Mouse (Mus musculus): ENCODE measurements at regions not wholly inside any gene's neighbourhood (a gene's known extent, or its start where the extent isn't known, plus 50 kb on each side); places are given as distances from the start of the nearest gene placed in this dataset.
A peak's percentile ranks its signal among the peaks of the same experiment; 100 is the strongest.

DNA sequence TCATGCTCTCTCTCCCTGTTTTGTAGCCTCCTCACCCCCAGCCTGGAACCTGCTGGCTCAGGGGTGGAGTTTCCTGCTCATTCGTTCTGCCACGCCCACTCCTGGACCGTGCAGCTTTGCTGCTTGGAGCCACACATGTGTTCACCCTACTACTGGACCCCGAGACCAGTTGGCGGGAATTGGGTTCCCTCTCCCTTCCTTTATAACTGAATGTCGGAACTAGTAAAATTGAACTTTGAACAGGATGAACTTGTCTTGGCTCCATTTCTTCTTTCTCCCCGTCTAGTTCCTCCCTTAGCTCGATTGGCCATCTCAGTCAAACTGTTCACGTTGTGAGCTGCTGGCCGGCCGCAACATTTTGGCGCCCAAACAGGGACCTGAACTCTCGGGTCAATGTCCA lies 62.3 kb upstream of the Glrp1 start:
- no peak overlapping the region for H3K4me2 ChIP-seq (ENCODE audit: low read depth, low read length)
- no peak overlapping the region for H3K9ac ChIP-seq (replicated peaks; ENCODE audit: low read length)
- H3K27me3 ChIP-seq (ENCODE audit: control insufficient read depth, insufficient read depth, low read length): no peaks in the 10 kb centered on the region
- ATAC-seq (replicated peaks; ENCODE audit: insufficient number of reproducible peaks, low FRiP score, low TSS enrichment, low read depth): no peak
- no peak overlapping the region for H3K4me3 ChIP-seq (ENCODE audit: low read depth, low read length)
- DNase-seq (ENCODE audit: low spot score): no peak
- no peak overlapping the region for H3K27ac ChIP-seq (replicated peaks; ENCODE audit: low read depth, low read length)
- H3K4me1 ChIP-seq (ENCODE audit: control insufficient read depth, insufficient read depth, low read length): no peaks in the 10 kb centered on the region
- H3K36me3 ChIP-seq (replicated peaks; ENCODE audit: control insufficient read depth, insufficient read depth, low read depth, low read length): no peaks in the 10 kb centered on the region
- no peaks in the 10 kb centered on the region for H3K9me3 ChIP-seq (replicated peaks; ENCODE audit: control insufficient read depth, low read length)
- 92% methylated on average over 13 of the region's 13 CpGs for WGBS

DNA sequence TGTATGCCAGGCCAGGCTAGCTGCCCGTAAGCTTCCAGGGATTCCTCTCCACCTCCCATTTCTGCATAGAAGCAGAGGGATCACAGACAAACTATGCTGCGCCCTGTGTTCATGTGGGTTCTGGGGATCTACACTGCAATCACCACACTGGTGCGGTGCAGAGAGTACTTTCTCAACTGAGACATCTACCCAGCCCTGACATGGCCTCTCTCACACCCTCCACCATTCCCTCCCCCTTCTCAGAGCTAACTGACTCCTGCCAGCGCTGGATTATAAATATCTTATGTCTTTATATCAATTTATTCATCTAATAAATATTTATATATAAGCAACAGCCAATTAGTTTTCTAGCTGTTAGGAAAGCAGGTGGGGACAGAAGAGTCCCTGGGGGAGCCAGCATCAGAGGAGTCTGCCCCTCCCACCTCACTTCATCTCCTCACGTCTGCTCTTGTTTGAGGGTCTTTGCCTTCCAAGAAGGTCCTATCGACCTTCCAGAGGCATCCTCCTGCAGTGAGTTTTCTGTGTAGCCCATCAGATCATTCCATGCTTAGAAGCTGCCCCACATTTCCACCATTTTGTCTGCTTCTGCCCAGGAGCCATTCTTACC lies 58.7 kb upstream of the Glrp1 start:
- Histone ChIP-seq H3K9ac (replicated peaks; ENCODE audit: low read length) (no peak overlapping the region), H3K4me2 (ENCODE audit: low read depth, low read length) (no peak overlapping the region), H3K9me3 (replicated peaks; ENCODE audit: control insufficient read depth, low read length) (no peaks in the 10 kb centered on the region), H3K27me3 (ENCODE audit: control insufficient read depth, insufficient read depth, low read length) (no peaks in the 10 kb centered on the region), H3K4me1 (ENCODE audit: control insufficient read depth, insufficient read depth, low read length) (no peaks in the 10 kb centered on the region), H3K27ac (replicated peaks; ENCODE audit: low read depth, low read length) (no peak overlapping the region), H3K4me3 (ENCODE audit: low read depth, low read length) (no peak overlapping the region), H3K36me3 (replicated peaks; ENCODE audit: control insufficient read depth, insufficient read depth, low read depth, low read length) (no peaks in the 10 kb centered on the region)
- WGBS: 85% methylated on average over 6 of the region's 6 CpGs
- ATAC-seq (replicated peaks; ENCODE audit: insufficient number of reproducible peaks, low FRiP score, low TSS enrichment, low read depth) (no peak), DNase-seq (ENCODE audit: low spot score) (no peak)

DNA sequence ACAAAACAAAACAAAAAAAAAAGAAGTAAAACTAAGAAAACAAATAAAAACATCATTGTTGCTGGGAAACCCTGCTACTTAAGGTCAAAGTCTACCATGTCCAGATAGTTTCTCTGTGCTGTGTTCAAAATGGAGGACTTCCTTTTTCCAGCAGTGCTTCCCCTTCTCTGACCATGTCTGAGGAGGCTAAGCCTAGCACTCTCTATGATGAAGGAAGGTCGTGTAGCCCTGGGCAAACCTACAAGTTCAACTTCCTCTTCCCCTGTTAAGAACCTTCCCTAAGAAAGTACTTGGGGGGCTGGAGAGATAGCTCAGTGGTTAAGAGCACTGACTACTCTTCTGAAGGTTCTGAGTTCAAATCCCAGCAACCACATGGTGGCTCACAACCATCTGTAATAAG lies 57.3 kb upstream of the Glrp1 start:
- Histone ChIP-seq H3K9me3 (replicated peaks; ENCODE audit: control insufficient read depth, low read length) (no peaks in the 10 kb centered on the region), H3K36me3 (replicated peaks; ENCODE audit: control insufficient read depth, insufficient read depth, low read depth, low read length) (no peaks in the 10 kb centered on the region), H3K4me3 (ENCODE audit: low read depth, low read length) (no peak overlapping the region), H3K27ac (replicated peaks; ENCODE audit: low read depth, low read length) (no peak overlapping the region), H3K9ac (replicated peaks; ENCODE audit: low read length) (no peak overlapping the region), H3K4me2 (ENCODE audit: low read depth, low read length) (no peak overlapping the region), H3K27me3 (ENCODE audit: control insufficient read depth, insufficient read depth, low read length) (no peaks in the 10 kb centered on the region), H3K4me1 (ENCODE audit: control insufficient read depth, insufficient read depth, low read length) (no peaks in the 10 kb centered on the region)
- ATAC-seq (replicated peaks; ENCODE audit: insufficient number of reproducible peaks, low FRiP score, low TSS enrichment, low read depth): no peak
- no peak for DNase-seq (ENCODE audit: low spot score)
- 89% methylated on average over 1 of the region's 1 CpGs for WGBS

DNA sequence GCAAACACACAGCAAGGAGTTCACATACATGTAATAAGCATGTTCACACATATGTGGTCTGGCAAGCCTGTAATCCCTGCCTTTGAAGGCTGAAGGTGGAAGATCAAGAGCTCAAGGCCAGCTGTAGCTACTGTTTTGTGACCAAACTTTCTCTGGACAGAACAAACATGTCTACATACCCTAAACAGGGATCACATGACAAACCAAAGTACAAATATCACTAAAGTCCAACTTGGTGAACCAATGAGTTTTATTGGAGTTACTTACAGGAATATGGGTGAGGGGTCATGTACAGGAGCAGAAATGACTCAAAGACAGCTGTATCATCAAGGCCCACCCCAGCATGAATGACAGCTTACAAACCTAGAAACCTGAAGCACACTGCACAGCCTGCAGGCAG lies 56.6 kb upstream of the Glrp1 start:
- H3K4me2 ChIP-seq (ENCODE audit: low read depth, low read length): no peak overlapping the region
- no peaks in the 10 kb centered on the region for H3K36me3 ChIP-seq (replicated peaks; ENCODE audit: control insufficient read depth, insufficient read depth, low read depth, low read length)
- H3K4me3 ChIP-seq (ENCODE audit: low read depth, low read length): no peak overlapping the region
- H3K4me1 ChIP-seq (ENCODE audit: control insufficient read depth, insufficient read depth, low read length): no peaks in the 10 kb centered on the region
- no peaks in the 10 kb centered on the region for H3K27me3 ChIP-seq (ENCODE audit: control insufficient read depth, insufficient read depth, low read length)
- no peak for DNase-seq (ENCODE audit: low spot score)
- no peak overlapping the region for H3K9ac ChIP-seq (replicated peaks; ENCODE audit: low read length)
- H3K9me3 ChIP-seq (replicated peaks; ENCODE audit: control insufficient read depth, low read length): no peaks in the 10 kb centered on the region
- ATAC-seq (replicated peaks; ENCODE audit: insufficient number of reproducible peaks, low FRiP score, low TSS enrichment, low read depth): no peak
- no peak overlapping the region for H3K27ac ChIP-seq (replicated peaks; ENCODE audit: low read depth, low read length)

DNA sequence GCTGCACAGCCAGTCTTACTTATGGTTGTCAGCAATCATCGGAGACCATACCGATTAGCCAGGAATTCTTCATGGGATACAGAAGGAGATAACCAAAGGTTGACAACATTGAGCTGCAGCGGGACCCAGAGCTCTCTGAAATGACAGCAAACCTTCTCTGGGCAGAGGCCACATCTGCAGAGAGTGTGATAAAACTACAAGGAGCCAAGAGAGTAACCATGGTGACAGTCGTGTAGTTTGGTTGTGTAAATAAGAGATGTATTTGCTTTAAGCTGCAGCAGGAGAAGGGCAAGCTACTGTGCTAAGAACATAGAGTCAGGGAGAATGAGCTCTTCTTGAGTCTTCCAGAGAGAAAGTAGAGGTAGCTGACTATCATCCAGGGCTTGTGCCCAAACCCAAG lies 55.0 kb upstream of the Glrp1 start:
- H3K4me3 ChIP-seq (ENCODE audit: low read depth, low read length): no peak overlapping the region
- no peaks in the 10 kb centered on the region for H3K9me3 ChIP-seq (replicated peaks; ENCODE audit: control insufficient read depth, low read length)
- H3K27me3 ChIP-seq (ENCODE audit: control insufficient read depth, insufficient read depth, low read length): no peaks in the 10 kb centered on the region
- H3K4me2 ChIP-seq (ENCODE audit: low read depth, low read length): no peak overlapping the region
- no peak for DNase-seq (ENCODE audit: low spot score)
- no peaks in the 10 kb centered on the region for H3K4me1 ChIP-seq (ENCODE audit: control insufficient read depth, insufficient read depth, low read length)
- H3K9ac ChIP-seq (replicated peaks; ENCODE audit: low read length): no peak overlapping the region
- 83% methylated on average over 4 of the region's 4 CpGs for WGBS
- no peak overlapping the region for H3K27ac ChIP-seq (replicated peaks; ENCODE audit: low read depth, low read length)
- no peak for ATAC-seq (replicated peaks; ENCODE audit: insufficient number of reproducible peaks, low FRiP score, low TSS enrichment, low read depth)
- H3K36me3 ChIP-seq (replicated peaks; ENCODE audit: control insufficient read depth, insufficient read depth, low read depth, low read length): no peaks in the 10 kb centered on the region

DNA sequence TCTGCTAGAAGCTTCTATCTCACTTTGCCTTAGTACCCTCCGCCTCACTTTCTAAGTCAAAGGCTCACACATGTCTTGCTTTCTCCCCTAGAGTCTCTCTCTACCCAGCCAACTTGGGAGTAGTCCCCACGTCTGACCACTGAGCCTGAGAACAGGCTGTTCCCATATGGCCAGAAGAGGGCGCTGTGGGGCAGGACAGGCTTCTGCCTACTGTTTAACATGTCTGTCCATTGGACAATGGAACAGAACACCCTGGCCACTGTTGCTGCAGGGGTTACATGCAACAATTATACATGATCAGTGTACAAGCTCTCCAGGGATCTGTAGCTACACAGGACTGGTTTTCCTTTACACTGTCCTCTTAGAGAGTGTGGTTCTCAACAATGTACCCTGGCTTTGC lies 52.5 kb upstream of the Glrp1 start:
- Histone ChIP-seq H3K4me2 (ENCODE audit: low read depth, low read length) (no peak overlapping the region), H3K9ac (replicated peaks; ENCODE audit: low read length) (no peak overlapping the region), H3K27ac (replicated peaks; ENCODE audit: low read depth, low read length) (no peak overlapping the region), H3K9me3 (replicated peaks; ENCODE audit: control insufficient read depth, low read length) (no peaks in the 10 kb centered on the region), H3K4me3 (ENCODE audit: low read depth, low read length) (no peak overlapping the region), H3K36me3 (replicated peaks; ENCODE audit: control insufficient read depth, insufficient read depth, low read depth, low read length) (no peaks in the 10 kb centered on the region), H3K27me3 (ENCODE audit: control insufficient read depth, insufficient read depth, low read length) (no peaks in the 10 kb centered on the region), H3K4me1 (ENCODE audit: control insufficient read depth, insufficient read depth, low read length) (no peaks in the 10 kb centered on the region)
- ATAC-seq (replicated peaks; ENCODE audit: insufficient number of reproducible peaks, low FRiP score, low TSS enrichment, low read depth): 0 out of 2 replicates have a peak, but pooled peaks have one; percentile 39
- 20% methylated on average over 3 of the region's 3 CpGs for WGBS
- peak; percentile 84 for DNase-seq (ENCODE audit: low spot score)

DNA sequence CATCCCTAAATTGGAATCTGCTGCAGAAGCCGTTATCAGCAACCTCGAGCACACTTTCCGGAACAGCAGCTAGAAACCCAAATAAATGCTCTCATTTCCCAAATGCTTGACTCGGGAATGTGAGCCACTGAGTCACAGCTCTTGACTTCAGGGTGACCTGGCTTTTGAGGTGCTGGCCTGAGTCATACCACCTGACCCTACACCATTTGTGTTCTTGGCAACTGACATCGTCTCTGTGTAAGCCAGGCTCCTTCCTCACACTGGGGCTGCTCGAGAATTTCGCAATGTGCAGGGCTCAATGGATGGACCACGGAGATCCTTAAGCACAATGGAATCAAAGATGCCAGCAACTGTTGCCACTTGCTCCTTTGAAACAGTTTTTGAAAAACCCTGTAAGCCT lies 50.9 kb upstream of the Glrp1 start:
- Histone ChIP-seq H3K27ac (replicated peaks; ENCODE audit: low read depth, low read length) (no peak overlapping the region), H3K9me3 (replicated peaks; ENCODE audit: control insufficient read depth, low read length) (no peaks in the 10 kb centered on the region), H3K4me2 (ENCODE audit: low read depth, low read length) (no peak overlapping the region), H3K27me3 (ENCODE audit: control insufficient read depth, insufficient read depth, low read length) (no peaks in the 10 kb centered on the region), H3K4me3 (ENCODE audit: low read depth, low read length) (no peak overlapping the region), H3K9ac (replicated peaks; ENCODE audit: low read length) (no peak overlapping the region), H3K36me3 (replicated peaks; ENCODE audit: control insufficient read depth, insufficient read depth, low read depth, low read length) (no peaks in the 10 kb centered on the region), H3K4me1 (ENCODE audit: control insufficient read depth, insufficient read depth, low read length) (no peaks in the 10 kb centered on the region)
- DNase-seq (ENCODE audit: low spot score): no peak
- 63% methylated on average over 8 of the region's 8 CpGs for WGBS
- ATAC-seq (replicated peaks; ENCODE audit: insufficient number of reproducible peaks, low FRiP score, low TSS enrichment, low read depth): no peak
